Mouse (Mus musculus): ENCODE results near the gene Gfi1b.

GRCm38 (mm10) chr2:28563303-28563702, 58.5 kb downstream of the Gfi1b start, which contains the start of gene Cel:
- no peak for TF ChIP-seq CTCF (IDR thresholded peaks at IDR 0.05; ENCODE audit: insufficient read depth, low read depth, low read length)
- TF ChIP-seq POLR2A (IDR thresholded peaks at IDR 0.05; ENCODE audit: insufficient read depth, low read depth, low read length): no peak

Data from olfactory bulb, adult 2 months (tissue).